Mouse (Mus musculus) macrophage (primary cell): ENCODE measurements around the gene Trim39. TPM values are rescaled to one million over a fixed set of nuclear protein-coding genes. Genes with fewer than 3 reads are reported as not detected.
"Not testable (repeated sequence)": the region's sequence is repeated elsewhere in the genome, so short reads cannot be mapped to it uniquely, and the experiment has no call there.

Experiments used
- H3K27ac ChIP-seq: fragments of 350-480 bp; formaldehyde crosslinking; 2 replicates; pipeline ENCODE4 v1.9.0; 2021
- H3K36me3 ChIP-seq: fragments of 350-480 bp; formaldehyde crosslinking; 2 replicates; pipeline ENCODE4 v1.9.0; 2021; ENCODE audit errors: inconsistent target
- H3K4me3 ChIP-seq: fragments of 350-480 bp; formaldehyde crosslinking; 2 replicates; pipeline ENCODE4 v1.9.0; 2021; ENCODE audit errors: inconsistent target
- H3K79me2 ChIP-seq: fragments of 350-480 bp; formaldehyde crosslinking; 2 replicates; pipeline ENCODE4 v1.9.0; 2021; ENCODE audit errors: inconsistent target
- WGBS: methylation state at CpG from one replicate; pipeline ENCODE4 v1.1.7; 2026; ENCODE audit warnings: inconsistent platforms; ENCODE audit not compliant: missing documents; 5-methylcytosine and 5-hydroxymethylcytosine counted together
- polyA plus RNA-seq: library from polyadenylated mRNA; stranded (reverse); fragments of 250-400 nt; gene quantifications from 3 replicates; pipeline ENCODE4 v1.2.4, GENCODE M21; 2018; ENCODE audit warnings: inconsistent platforms
- total RNA-seq, 78 experiments: library from RNA; depleted of rRNA; stranded (reverse); fragments of 250-400 nt; gene quantifications; 1 replicate in 9 of 78; 2 replicates in 24 of 78; 3 replicates in 43 of 78; 4 replicates in 2 of 78; pipeline ENCODE4 v1.2.4; 2018; ENCODE audit warnings: inconsistent platforms in 56 of 78

Gene Trim39
- total RNA-seq (2018; cell fraction: chromatin; rRNA removed), result 10 to 100 TPM; 16.8 to 47.5 (median 35.2) TPM
- total RNA-seq (2018; cell fraction: cytosol; rRNA removed), result 1 to 10 TPM; 1.8 to 7.7 (median 5.8) TPM
- total RNA-seq (2018; cell fraction: nucleus; rRNA removed), result 10 to 100 TPM; 17.3 to 43.8 (median 26.8) TPM
- polyA plus RNA-seq, result 5.5 to 8.2 TPM (median 7.4 TPM) in 3 replicates

DNA sequence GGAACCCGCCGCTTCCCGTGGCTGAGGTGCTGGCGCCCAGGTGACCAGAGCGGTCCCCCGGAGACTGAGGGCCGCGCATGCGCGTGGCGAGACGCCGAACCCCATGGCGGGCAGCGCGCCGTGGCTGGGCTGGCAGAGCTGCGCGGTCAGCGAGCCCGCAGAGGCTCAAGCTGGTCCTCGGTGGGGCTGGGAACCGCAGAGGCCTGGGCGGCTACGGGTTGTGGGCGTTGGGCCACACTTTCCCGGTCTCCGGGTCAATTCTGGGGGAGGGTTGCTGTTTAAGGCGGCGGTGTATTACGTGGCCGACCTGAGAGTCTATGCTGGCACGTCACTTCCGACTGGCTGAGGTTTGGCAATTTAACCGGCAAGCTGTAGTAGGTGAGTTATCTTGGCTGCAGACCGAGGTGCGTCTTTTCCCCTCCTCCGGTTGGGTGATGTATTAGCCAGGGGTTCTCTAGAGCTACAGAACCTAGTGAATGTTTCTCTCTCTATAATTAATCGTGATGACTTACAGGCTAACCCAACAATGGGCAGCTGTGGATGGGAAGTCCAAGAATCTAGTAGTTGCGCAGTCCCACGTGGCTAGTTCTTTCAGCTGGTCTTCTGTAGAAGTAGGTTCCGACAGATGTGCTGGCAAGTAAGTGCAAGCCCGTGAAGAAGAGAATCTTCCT, at the start of gene Trim39:
TSS of gene Trim39 (minus strand) at position 662 of the 671 bp plus-strand sequence.
- peaks cover 11% of the 10 kb centered on the region; the same call in 1 of the 2 replicates for H3K36me3 ChIP-seq
- peaks cover 64% of the 10 kb centered on the region for H3K79me2 ChIP-seq
- H3K27ac ChIP-seq, result peak within 1 kb of the TSS; percentile 70
- WGBS, result under 1% methylated on average over 43 of the region's 43 CpGs
- H3K4me3 ChIP-seq, result peak within 1 kb of the TSS; percentile 77

GRCm38 (mm10) chr17:36315689-36316253, 43.7 kb upstream of the Trim39 start:
- H3K27ac ChIP-seq, result no peak overlapping the region
- no peaks in the 10 kb centered on the region for H3K36me3 ChIP-seq
- no peaks in the 10 kb centered on the region for H3K79me2 ChIP-seq
- no peak overlapping the region; the same call in 1 of the 2 replicates for H3K4me3 ChIP-seq
- 35% methylated on average over 5 of the region's 5 CpGs for WGBS

GRCm38 (mm10) chr17:36315041-36315688, 43.1 kb upstream of the Trim39 start:
- no peaks in the 10 kb centered on the region for H3K79me2 ChIP-seq
- H3K36me3 ChIP-seq, result no peaks in the 10 kb centered on the region
- H3K27ac ChIP-seq, result no peak overlapping the region
- H3K4me3 ChIP-seq, result peak overlapping the region; percentile 35
- WGBS, result 2% methylated on average over 19 of the region's 19 CpGs

- WGBS, result 22% methylated on average over 7 of the region's 9 CpGs
Measured at GRCm38 (mm10) chr17:36314511-36314910, 42.5 kb upstream of the Trim39 start.

DNA sequence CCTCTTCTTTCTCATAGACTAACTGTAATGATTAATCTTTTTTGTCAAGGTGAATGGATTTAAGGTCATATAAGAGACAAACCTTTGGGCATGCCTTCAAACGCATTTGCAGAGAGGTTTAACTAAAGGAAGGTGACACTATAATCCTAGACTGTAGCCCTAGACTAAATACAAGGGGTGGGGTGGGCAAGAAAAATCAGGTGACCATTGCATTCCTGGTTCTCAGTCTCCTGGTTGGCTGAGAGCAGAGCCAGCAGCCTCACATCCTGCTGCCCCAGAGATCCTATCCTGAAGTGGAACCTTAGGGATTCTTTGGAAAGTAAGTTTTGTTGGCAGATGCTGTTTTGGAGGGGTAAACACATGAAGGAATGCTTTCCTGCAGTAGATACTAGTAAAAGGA, 37.2 kb upstream of the Trim39 start:
- Histone ChIP-seq H3K27ac (no peak overlapping the region), H3K4me3 (no peak overlapping the region)
- 80% methylated on average over 1 of the region's 1 CpGs for WGBS

More at GRCm38 (mm10) chr17:36314511-36314910, 42.5 kb upstream of the Trim39 start:
- Histone ChIP-seq H3K27ac (no peak overlapping the region), H3K36me3 (no peaks in the 10 kb centered on the region), H3K79me2 (no peaks in the 10 kb centered on the region), H3K4me3 (peak overlapping the region; percentile 35)

DNA sequence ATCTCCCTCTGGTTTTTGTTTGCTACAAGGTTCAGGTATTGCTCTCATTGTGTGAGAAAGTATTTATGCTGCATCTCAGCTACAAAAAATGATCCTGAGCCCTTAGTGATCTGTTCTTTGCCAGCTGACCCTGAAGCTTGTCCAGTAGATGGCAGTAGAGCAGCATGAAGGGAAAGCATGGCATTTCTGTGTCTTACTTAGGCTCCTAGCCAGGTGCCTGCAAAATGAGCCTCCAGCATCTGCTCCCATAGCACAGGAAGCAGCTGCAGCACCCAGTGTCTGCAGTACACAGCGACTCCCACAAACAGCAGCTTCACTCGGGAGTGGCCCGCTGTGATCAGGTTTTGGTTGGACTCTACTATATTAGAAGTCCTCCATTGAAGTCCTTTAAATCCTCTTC, 36.8 kb upstream of the Trim39 start:
- not testable (repeated sequence) for H3K36me3 ChIP-seq, H3K27ac ChIP-seq, H3K79me2 ChIP-seq, H3K4me3 ChIP-seq
- WGBS, result 2% methylated on average over 3 of the region's 3 CpGs

More for the DNA sequence above, 37.2 kb upstream of the Trim39 start:
- Histone ChIP-seq H3K36me3 (no peaks in the 10 kb centered on the region), H3K79me2 (no peaks in the 10 kb centered on the region)

GRCm38 (mm10) chr17:36286390-36286789, 14.3 kb upstream of the Trim39 start, which contains the start of gene H2-M10.2:
Gene H2-M10.2, minus strand, starts transcription at chr17:36286490.
- WGBS, result 77% methylated on average over 2 of the region's 2 CpGs
- Histone ChIP-seq H3K79me2 (no peaks in the 10 kb centered on the region), H3K27ac (no peak within 1 kb of the TSS), H3K36me3 (no peaks in the 10 kb centered on the region), H3K4me3 (no peak within 1 kb of the TSS)

GRCm38 (mm10) chr17:36281521-36282245, 9.6 kb upstream of the Trim39 start:
- no peak overlapping the region for H3K27ac ChIP-seq
- 93% methylated on average over 4 of the region's 4 CpGs for WGBS
- H3K79me2 ChIP-seq, result peaks cover 25% of the 10 kb centered on the region
- H3K4me3 ChIP-seq, result no peak overlapping the region
- H3K36me3 ChIP-seq, result peaks cover 9% of the 10 kb centered on the region; the same call in 1 of the 2 replicates

DNA sequence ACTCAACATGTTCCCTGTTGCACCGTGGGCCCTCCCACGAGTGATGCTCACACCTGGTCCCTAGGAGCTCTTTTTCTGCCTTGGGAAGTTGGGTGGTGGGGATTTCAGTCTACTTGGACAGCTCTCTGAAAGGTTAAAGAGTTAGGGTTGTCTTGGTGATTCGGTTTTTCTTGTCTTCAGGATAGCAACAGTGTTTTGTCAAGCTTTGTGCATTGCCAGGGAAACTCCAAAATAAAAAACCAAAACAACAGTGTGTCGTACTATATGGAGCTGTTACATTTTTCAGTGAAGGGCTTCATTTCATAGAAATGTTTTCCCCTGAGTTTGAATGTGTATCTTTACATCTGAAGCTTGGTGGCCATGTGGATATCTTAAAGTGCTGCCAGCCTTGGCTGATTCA, 2.7 kb upstream of the Trim39 start:
- Histone ChIP-seq H3K27ac (no peak overlapping the region), H3K4me3 (no peak overlapping the region), H3K36me3 (no peaks in the 10 kb centered on the region; the same call in 1 of the 2 replicates), H3K79me2 (peaks cover 87% of the 10 kb centered on the region)
- WGBS, result 95% methylated on average over 3 of the region's 4 CpGs

DNA sequence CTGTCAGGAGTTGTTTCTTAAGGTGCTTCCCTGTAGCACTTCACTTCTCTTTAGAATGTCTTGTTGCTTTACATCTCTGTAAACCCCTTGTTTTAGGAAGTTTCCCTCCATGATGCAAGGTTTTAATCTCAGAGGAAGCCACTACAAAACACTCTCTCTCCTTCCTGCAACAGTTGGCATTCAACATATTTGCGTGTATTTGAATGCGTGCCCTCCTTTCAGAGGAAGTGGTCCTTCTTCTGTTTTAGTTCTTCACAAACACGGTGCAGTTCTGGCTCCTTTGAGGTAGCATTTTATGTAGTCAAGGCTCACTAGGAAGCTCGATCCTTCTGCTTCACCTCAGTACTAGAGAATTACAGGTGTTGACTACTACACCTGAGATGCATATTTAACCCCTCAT, 1.7 kb upstream of the Trim39 start:
- 30% methylated on average over 4 of the region's 4 CpGs for WGBS
- no peaks in the 10 kb centered on the region; the same call in 1 of the 2 replicates for H3K36me3 ChIP-seq
- peaks cover 84% of the 10 kb centered on the region for H3K79me2 ChIP-seq
- no peak overlapping the region for H3K4me3 ChIP-seq
- H3K27ac ChIP-seq, result no peak overlapping the region

DNA sequence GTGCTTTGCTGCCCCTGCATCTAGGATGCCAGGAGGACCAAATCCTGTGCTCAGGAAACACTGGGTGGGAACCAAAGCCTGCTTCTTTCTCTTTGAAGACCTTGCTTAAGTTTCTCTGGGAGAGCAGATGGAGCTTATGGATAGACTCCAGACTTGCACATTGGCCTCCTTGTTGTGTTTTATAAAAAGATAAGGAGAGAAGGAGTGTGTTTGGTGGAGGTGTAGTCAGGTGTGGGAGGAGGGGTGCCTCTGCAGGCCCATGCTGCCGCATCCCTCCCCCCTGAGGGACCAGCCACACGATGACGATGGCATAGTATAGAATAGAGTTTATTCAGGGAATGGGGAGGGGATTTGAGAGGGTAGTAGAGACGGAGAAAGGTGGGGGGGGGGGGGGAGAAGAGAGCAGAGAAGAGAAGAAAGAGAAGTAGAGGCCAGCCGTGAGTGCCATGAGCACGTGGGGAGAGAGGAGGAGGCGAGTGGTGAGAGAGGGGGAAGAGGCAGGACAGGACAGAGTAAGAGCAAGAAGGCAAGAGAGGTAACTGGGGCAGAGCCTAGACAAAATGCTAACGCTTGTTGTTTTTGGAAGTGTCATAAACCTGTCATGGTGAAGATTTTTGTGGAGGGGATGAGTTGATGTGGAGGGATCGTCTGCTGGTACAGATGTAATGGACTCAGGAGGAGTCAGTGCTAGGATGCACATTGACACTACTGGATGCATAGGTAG, 758 bp upstream of the Trim39 start:
- Histone ChIP-seq H3K27ac (no peak overlapping the region), H3K4me3 (peak overlapping the region; percentile 77), H3K79me2 (peaks cover 75% of the 10 kb centered on the region), H3K36me3 (no peaks in the 10 kb centered on the region; the same call in 1 of the 2 replicates)
- WGBS, result 82% methylated on average over 8 of the region's 9 CpGs

DNA sequence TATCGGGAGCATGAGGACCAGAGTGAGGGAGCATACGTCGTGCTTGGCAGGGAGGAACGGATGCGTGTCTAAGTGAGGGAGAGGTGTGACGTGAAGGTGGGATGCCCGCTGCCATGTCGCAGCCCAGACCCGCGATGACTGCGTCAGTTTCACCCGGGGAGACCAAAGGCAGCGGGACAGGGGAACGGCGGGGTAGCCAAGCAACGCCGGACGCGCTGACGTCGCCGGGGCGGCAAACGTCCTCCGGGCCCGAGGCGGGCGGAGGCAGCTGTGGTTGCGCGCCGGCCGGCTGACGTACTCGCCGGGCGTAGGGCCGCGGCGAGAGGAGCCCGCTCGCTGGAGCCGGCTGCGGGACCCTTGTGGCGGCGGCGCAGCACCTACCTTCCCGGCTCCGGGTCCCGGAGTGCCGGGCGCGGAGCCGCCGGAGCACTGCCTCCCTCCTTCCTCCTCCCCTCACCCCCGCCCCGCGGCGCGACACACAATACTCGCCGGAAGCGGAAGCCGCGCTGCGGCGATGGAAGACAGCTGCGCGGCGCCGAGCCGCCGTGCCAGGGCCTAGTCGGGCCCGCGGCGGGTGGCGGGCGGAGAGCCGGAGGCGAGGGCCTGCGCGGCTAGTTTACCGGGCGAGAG, 976 bp downstream of the Trim39 start:
- peak overlapping the region; percentile 72 for H3K4me3 ChIP-seq

DNA sequence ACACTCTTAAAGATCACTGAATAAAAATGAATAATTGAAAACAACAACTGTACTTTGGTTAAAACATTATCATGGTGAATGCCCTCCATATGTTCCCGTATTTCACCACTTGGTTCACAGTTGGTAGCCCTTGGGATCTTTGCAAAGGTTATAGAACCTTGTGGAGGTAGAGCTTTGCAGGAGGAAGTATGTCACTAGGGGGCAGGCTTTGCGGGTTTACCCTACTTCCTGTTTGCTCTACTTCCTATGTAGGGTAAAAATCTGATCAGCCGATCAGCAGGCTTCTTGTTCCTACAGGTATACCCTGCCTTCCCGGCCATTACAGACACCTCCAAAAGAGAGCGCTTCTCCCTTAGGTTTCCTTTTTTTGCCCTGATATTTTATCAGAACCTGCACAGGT, 6.2 kb downstream of the Trim39 start:
- Histone ChIP-seq H3K27ac (no peak overlapping the region), H3K79me2 (peaks cover 13% of the 10 kb centered on the region; the same call in 1 of the 2 replicates), H3K36me3 (peaks cover 24% of the 10 kb centered on the region; the same call in 1 of the 2 replicates), H3K4me3 (no peak overlapping the region)
- WGBS, result 43% methylated on average over 5 of the region's 5 CpGs

More for the DNA sequence above, 976 bp downstream of the Trim39 start:
- H3K79me2 ChIP-seq, result peaks cover 58% of the 10 kb centered on the region
- WGBS, result under 1% methylated on average over 65 of the region's 84 CpGs
- H3K27ac ChIP-seq, result peak overlapping the region; percentile 36; the same call in 1 of the 2 replicates
- H3K36me3 ChIP-seq, result peaks cover 14% of the 10 kb centered on the region; the same call in 1 of the 2 replicates
